Mouse (Mus musculus): ENCODE data around the gene Hba-x. TPM values are rescaled to one million over a fixed set of nuclear protein-coding genes. Genes with fewer than 3 reads are reported as not detected.
"Not testable (repeated sequence)": the region's sequence is repeated elsewhere in the genome, so short reads cannot be mapped to it uniquely, and the experiment has no call there.

Gene Hba-x
- polyA plus RNA-seq, 1 experiment: not detected

GRCm38 (mm10) chr11:32287493-32287825 lies 11.3 kb downstream of the Hba-x start:
- H3K4me1 ChIP-seq (ENCODE audit: control insufficient read depth, insufficient read depth, insufficient read length, low read length): no peaks in the 10 kb centered on the region
- H3K4me3 ChIP-seq (ENCODE audit: insufficient read depth, low read depth, low read length): no peak overlapping the region
- no peak overlapping the region for H3K27ac ChIP-seq (replicated peaks; ENCODE audit: low read depth, low read length)

GRCm38 (mm10) chr11:32292819-32293218 lies 16.6 kb downstream of the Hba-x start:
- H3K4me1 ChIP-seq (ENCODE audit: control insufficient read depth, insufficient read depth, insufficient read length, low read length); H3K4me3 ChIP-seq (ENCODE audit: insufficient read depth, low read depth, low read length); H3K27ac ChIP-seq (replicated peaks; ENCODE audit: low read depth, low read length): not testable (repeated sequence)

- not testable (repeated sequence) for H3K27ac ChIP-seq (replicated peaks; ENCODE audit: low read depth, low read length); H3K4me3 ChIP-seq (ENCODE audit: insufficient read depth, low read depth, low read length); H3K4me1 ChIP-seq (ENCODE audit: control insufficient read depth, insufficient read depth, insufficient read length, low read length)
Measured at GRCm38 (mm10) chr11:32293479-32293878, 17.3 kb downstream of the Hba-x start.

GRCm38 (mm10) chr11:32296203-32296602 lies 20.0 kb downstream of the Hba-x start, which contains the start of gene Hba-a2:
Hba-a2 (plus strand) TSS chr11:32296489.
- H3K4me1 ChIP-seq (ENCODE audit: control insufficient read depth, insufficient read depth, insufficient read length, low read length); H3K27ac ChIP-seq (replicated peaks; ENCODE audit: low read depth, low read length); H3K4me3 ChIP-seq (ENCODE audit: insufficient read depth, low read depth, low read length): not testable (repeated sequence)

- not testable (repeated sequence) for H3K4me3 ChIP-seq (ENCODE audit: insufficient read depth, low read depth, low read length); H3K27ac ChIP-seq (replicated peaks; ENCODE audit: low read depth, low read length); H3K4me1 ChIP-seq (ENCODE audit: control insufficient read depth, insufficient read depth, insufficient read length, low read length)
Measured at GRCm38 (mm10) chr11:32297417-32297816, 21.2 kb downstream of the Hba-x start.

- no peak overlapping the region for H3K4me3 ChIP-seq (ENCODE audit: insufficient read depth, low read depth, low read length)
- no peak overlapping the region for H3K27ac ChIP-seq (replicated peaks; ENCODE audit: low read depth, low read length)
- no peaks in the 10 kb centered on the region for H3K4me1 ChIP-seq (ENCODE audit: control insufficient read depth, insufficient read depth, insufficient read length, low read length)
Measured at GRCm38 (mm10) chr11:32297866-32298531, 21.8 kb downstream of the Hba-x start.

- Histone ChIP-seq H3K27ac (replicated peaks; ENCODE audit: low read depth, low read length) (no peak overlapping the region), H3K4me3 (ENCODE audit: insufficient read depth, low read depth, low read length) (no peak overlapping the region), H3K4me1 (ENCODE audit: control insufficient read depth, insufficient read depth, insufficient read length, low read length) (no peaks in the 10 kb centered on the region)
Measured at GRCm38 (mm10) chr11:32298532-32298918, 22.3 kb downstream of the Hba-x start.

GRCm38 (mm10) chr11:32299865-32300264 lies 23.7 kb downstream of the Hba-x start, which contains the start of gene Hbq1a:
Hbq1a (plus strand) TSS chr11:32300069.
- H3K4me3 ChIP-seq (ENCODE audit: insufficient read depth, low read depth, low read length): not testable (repeated sequence)

GRCm38 (mm10) chr11:32300279-32301267 lies 24.4 kb downstream of the Hba-x start:
- H3K27ac ChIP-seq (replicated peaks; ENCODE audit: low read depth, low read length): no peak overlapping the region
- no peaks in the 10 kb centered on the region for H3K4me1 ChIP-seq (ENCODE audit: control insufficient read depth, insufficient read depth, insufficient read length, low read length)

More at GRCm38 (mm10) chr11:32299865-32300264, 23.7 kb downstream of the Hba-x start, which contains the start of gene Hbq1a:
- H3K4me1 ChIP-seq (ENCODE audit: control insufficient read depth, insufficient read depth, insufficient read length, low read length); H3K27ac ChIP-seq (replicated peaks; ENCODE audit: low read depth, low read length): not testable (repeated sequence)

GRCm38 (mm10) chr11:32301506-32301905 lies 25.3 kb downstream of the Hba-x start:
- H3K4me3 ChIP-seq (ENCODE audit: insufficient read depth, low read depth, low read length): no peak overlapping the region
- no peak overlapping the region for H3K27ac ChIP-seq (replicated peaks; ENCODE audit: low read depth, low read length)
- no peaks in the 10 kb centered on the region for H3K4me1 ChIP-seq (ENCODE audit: control insufficient read depth, insufficient read depth, insufficient read length, low read length)

More at GRCm38 (mm10) chr11:32300279-32301267, 24.4 kb downstream of the Hba-x start:
- H3K4me3 ChIP-seq (ENCODE audit: insufficient read depth, low read depth, low read length): no peak overlapping the region

GRCm38 (mm10) chr11:32302824-32303419 lies 26.7 kb downstream of the Hba-x start:
- H3K27ac ChIP-seq (replicated peaks; ENCODE audit: low read depth, low read length): no peak overlapping the region
- no peak overlapping the region for H3K4me3 ChIP-seq (ENCODE audit: insufficient read depth, low read depth, low read length)
- H3K4me1 ChIP-seq (ENCODE audit: control insufficient read depth, insufficient read depth, insufficient read length, low read length): no peaks in the 10 kb centered on the region

GRCm38 (mm10) chr11:32303455-32303854 lies 27.3 kb downstream of the Hba-x start:
- H3K4me3 ChIP-seq (ENCODE audit: insufficient read depth, low read depth, low read length): no peak overlapping the region
- H3K4me1 ChIP-seq (ENCODE audit: control insufficient read depth, insufficient read depth, insufficient read length, low read length): no peaks in the 10 kb centered on the region
- H3K27ac ChIP-seq (replicated peaks; ENCODE audit: low read depth, low read length): no peak overlapping the region

- no peak overlapping the region for H3K27ac ChIP-seq (replicated peaks; ENCODE audit: low read depth, low read length)
- no peak overlapping the region for H3K4me3 ChIP-seq (ENCODE audit: insufficient read depth, low read depth, low read length)
- H3K4me1 ChIP-seq (ENCODE audit: control insufficient read depth, insufficient read depth, insufficient read length, low read length): no peaks in the 10 kb centered on the region
Measured at GRCm38 (mm10) chr11:32307006-32307405, 30.8 kb downstream of the Hba-x start.

GRCm38 (mm10) chr11:32309446-32309845 lies 33.2 kb downstream of the Hba-x start:
- no peak overlapping the region for H3K27ac ChIP-seq (replicated peaks; ENCODE audit: low read depth, low read length)
- no peaks in the 10 kb centered on the region for H3K4me1 ChIP-seq (ENCODE audit: control insufficient read depth, insufficient read depth, insufficient read length, low read length)
- H3K4me3 ChIP-seq (ENCODE audit: insufficient read depth, low read depth, low read length): no peak overlapping the region

GRCm38 (mm10) chr11:32309928-32310327 lies 33.7 kb downstream of the Hba-x start:
- H3K27ac ChIP-seq (replicated peaks; ENCODE audit: low read depth, low read length): no peak overlapping the region
- no peaks in the 10 kb centered on the region for H3K4me1 ChIP-seq (ENCODE audit: control insufficient read depth, insufficient read depth, insufficient read length, low read length)

More at GRCm38 (mm10) chr11:32309928-32310327, 33.7 kb downstream of the Hba-x start:
- H3K4me3 ChIP-seq (ENCODE audit: insufficient read depth, low read depth, low read length): no peak overlapping the region
